Mouse (Mus musculus): Measurements from ENCODE around the gene Tesk2. TPM values are rescaled to one million over a fixed set of nuclear protein-coding genes. Genes with fewer than 3 reads are reported as not detected.

The Tesk2 gene
- total and polyA plus RNA-seq, 3 experiments = 3.5 to 7.0 (median 5.8) TPM

DNA sequence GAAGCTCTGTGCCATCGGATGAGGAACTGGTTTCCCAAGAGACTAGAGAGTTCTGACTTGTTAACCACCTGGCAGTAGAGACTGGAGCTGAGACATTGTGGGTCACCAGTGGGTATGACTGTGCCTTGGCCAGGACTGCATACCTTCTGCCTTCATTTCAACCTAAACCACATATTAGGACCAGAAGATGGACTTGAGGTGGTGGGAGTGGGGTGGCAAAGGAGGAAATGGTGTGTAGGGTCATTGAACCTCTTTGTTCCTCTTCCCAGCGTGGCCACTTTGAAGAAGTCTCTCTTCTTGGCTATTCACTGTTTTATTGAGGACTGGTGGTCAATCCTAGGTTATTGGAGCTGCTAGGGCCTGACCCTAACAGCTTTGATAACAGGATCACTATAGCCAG is 60.6 kb downstream of the Tesk2 start:
- Histone ChIP-seq H3K9ac (ENCODE audit: insufficient read depth, low read depth) (no peak overlapping the region), H3K4me1 (ENCODE audit: control insufficient read depth in 1 of 2, insufficient read depth in 2 of 2) (peaks cover 0 to 18% of the 10 kb centered on the region in 2 experiments; a peak in 2 of 4 replicates), H3K9me3 (replicated peaks; ENCODE audit: low read length) (peaks cover under 1% of the 10 kb centered on the region), H3K27me3 (replicated peaks) (no peaks in the 10 kb centered on the region), H3K36me3 (replicated peaks in 1 of 2; ENCODE audit: control insufficient read depth in 1 of 2, insufficient read depth in 1 of 2, low read length in 1 of 2) (no peaks in the 10 kb centered on the region), H3K79me2 (replicated peaks; ENCODE audit: control insufficient read depth, extremely low read depth, insufficient read depth, poor library complexity, severe bottlenecking) (no peaks in the 10 kb centered on the region), H3K4me3 (replicated peaks in 1 of 3; ENCODE audit: low read depth in 2 of 3, low read length in 2 of 3, poor library complexity in 1 of 3) (no peak overlapping the region), H3K4me2 (ENCODE audit: insufficient read depth, low read depth, poor library complexity, severe bottlenecking) (no peak overlapping the region), H3K27ac (ENCODE audit: insufficient read depth, low read depth) (no peak overlapping the region)
- TF ChIP-seq TBP (conservative IDR thresholded peaks at IDR 0.05; ENCODE audit: low read depth, low read length) (no peak), GABPA (IDR thresholded peaks at IDR 0.05; ENCODE audit: insufficient replicate concordance, low read depth, low read length) (no peak), ETS1 (conservative IDR thresholded peaks at IDR 0.05; ENCODE audit: low read depth, low read length) (no peak), CTCF (conservative IDR thresholded peaks at IDR 0.05 in 1 of 2, IDR thresholded peaks at IDR 0.05 in 1 of 2; ENCODE audit: low read depth in 2 of 2, low read length in 2 of 2) (no peak)
- DNase-seq (ENCODE audit: extremely low read depth) = peak; percentile 19
- dilution Hi-C loops (cut with MboI; ENCODE audit: extremely low pct_ligation_motif_present, extremely low pct_unique_long_range_greater_than_20kb, low sequenced_read_pairs) = no loop called here
- in situ Hi-C loops (cut with MboI; ENCODE audit: low pct_ligation_motif_present, low pct_unique_long_range_greater_than_20kb, low sequenced_read_pairs) = no loop called here

GRCm38 (mm10) chr4:116782171-116782570 is 61.4 kb downstream of the Tesk2 start:
- no peak overlapping the region for H3K4me2 ChIP-seq (ENCODE audit: insufficient read depth, low read depth, poor library complexity, severe bottlenecking)
- peaks cover 0 to 18% of the 10 kb centered on the region in 2 experiments; a peak in 2 of 4 replicates for H3K4me1 ChIP-seq (ENCODE audit: control insufficient read depth in 1 of 2, insufficient read depth in 2 of 2)
- TF ChIP-seq TCF12 (IDR thresholded peaks at IDR 0.05; ENCODE audit: low read depth, low read length) (no peak), JUN (IDR thresholded peaks at IDR 0.05; ENCODE audit: insufficient read depth, low read depth, low read length) (no peak), NELFE (IDR thresholded peaks at IDR 0.05; ENCODE audit: low read depth, low read length) (no peak), MYC (IDR thresholded peaks at IDR 0.05; ENCODE audit: low read depth, low read length) (no peak), TBP (conservative IDR thresholded peaks at IDR 0.05; ENCODE audit: low read depth, low read length) (no peak), CTCF (conservative IDR thresholded peaks at IDR 0.05 in 1 of 2, IDR thresholded peaks at IDR 0.05 in 1 of 2; ENCODE audit: low read depth in 2 of 2, low read length in 2 of 2) (no peak), ZNF384 (IDR thresholded peaks at IDR 0.05; ENCODE audit: low read depth, low read length) (no peak), ZKSCAN1 (IDR thresholded peaks at IDR 0.05; ENCODE audit: borderline replicate concordance, low read depth, low read length) (no peak), ZC3H11A (IDR thresholded peaks at IDR 0.05; ENCODE audit: low read depth, low read length) (no peak), PAX5 (IDR thresholded peaks at IDR 0.05; ENCODE audit: low read length) (no peak)
- in situ Hi-C loops (cut with MboI; ENCODE audit: low pct_ligation_motif_present, low pct_unique_long_range_greater_than_20kb, low sequenced_read_pairs) = no loop called here
- H3K79me2 ChIP-seq (replicated peaks; ENCODE audit: control insufficient read depth, extremely low read depth, insufficient read depth, poor library complexity, severe bottlenecking) = no peaks in the 10 kb centered on the region
- H3K4me3 ChIP-seq (replicated peaks in 1 of 3; ENCODE audit: low read depth in 2 of 3, low read length in 2 of 3, poor library complexity in 1 of 3) = no peak overlapping the region
- H3K9me3 ChIP-seq (replicated peaks; ENCODE audit: low read length) = peaks cover 3% of the 10 kb centered on the region
- H3K36me3 ChIP-seq (replicated peaks in 1 of 2; ENCODE audit: control insufficient read depth in 1 of 2, insufficient read depth in 1 of 2, low read length in 1 of 2) = no peaks in the 10 kb centered on the region
- H3K27me3 ChIP-seq (replicated peaks) = no peaks in the 10 kb centered on the region
- no peak for DNase-seq (ENCODE audit: extremely low read depth)
- dilution Hi-C loops (cut with MboI; ENCODE audit: extremely low pct_ligation_motif_present, extremely low pct_unique_long_range_greater_than_20kb, low sequenced_read_pairs) = no loop called here
- H3K9ac ChIP-seq (ENCODE audit: insufficient read depth, low read depth) = no peak overlapping the region
- no peak overlapping the region for H3K27ac ChIP-seq (ENCODE audit: insufficient read depth, low read depth)

DNA sequence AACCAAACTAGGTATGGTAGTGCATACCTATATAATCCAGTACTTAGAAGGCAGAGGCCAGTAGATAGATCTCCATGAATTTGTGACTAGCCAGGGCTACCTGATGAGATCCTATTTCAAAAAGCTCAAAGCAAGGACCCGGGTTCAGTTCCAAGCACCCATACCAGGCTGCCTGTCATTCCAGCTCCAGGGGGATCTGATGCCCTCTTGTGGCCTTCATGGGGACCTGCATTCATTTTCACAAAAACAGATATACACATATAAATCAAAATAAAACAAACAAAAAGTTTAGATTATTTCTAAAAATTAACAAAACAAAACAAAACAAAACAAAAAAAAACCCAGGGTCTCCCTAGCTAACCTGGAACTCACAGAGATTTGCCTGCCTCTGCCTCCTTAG is 65.8 kb downstream of the Tesk2 start:
- TF ChIP-seq CTCF (conservative IDR thresholded peaks at IDR 0.05 in 1 of 2, IDR thresholded peaks at IDR 0.05 in 1 of 2; ENCODE audit: low read depth in 2 of 2, low read length in 2 of 2) (peak; percentile 10 to 44; a peak in 2 of 4 replicates), RAD21 (IDR thresholded peaks at IDR 0.05; ENCODE audit: low read depth, low read length) (peak; percentile 20), SMC3 (IDR thresholded peaks at IDR 0.05; ENCODE audit: low read depth, low read length) (no peak; the same call in 1 of the 2 replicates), RCOR1 (conservative IDR thresholded peaks at IDR 0.05; ENCODE audit: low read depth, low read length) (no peak), POLR2A (IDR thresholded peaks at IDR 0.05; ENCODE audit: low read depth, low read length) (no peak), ZNF384 (IDR thresholded peaks at IDR 0.05; ENCODE audit: low read depth, low read length) (no peak), ETS1 (conservative IDR thresholded peaks at IDR 0.05; ENCODE audit: low read depth, low read length) (no peak), EP300 (IDR thresholded peaks at IDR 0.05; ENCODE audit: low read length) (no peak), MAX (IDR thresholded peaks at IDR 0.05; ENCODE audit: low read length) (no peak), JUN (IDR thresholded peaks at IDR 0.05; ENCODE audit: insufficient read depth, low read depth, low read length) (no peak), IRF4 (IDR thresholded peaks at IDR 0.05; ENCODE audit: low read depth, low read length) (no peak), MAFK (IDR thresholded peaks at IDR 0.05; ENCODE audit: insufficient replicate concordance, low read length) (no peak)
- peaks cover 0 to 12% of the 10 kb centered on the region in 2 experiments; a peak in 2 of 4 replicates for H3K4me1 ChIP-seq (ENCODE audit: control insufficient read depth in 1 of 2, insufficient read depth in 2 of 2)
- DNase-seq (ENCODE audit: extremely low read depth) = no peak
- H3K27me3 ChIP-seq (replicated peaks) = no peaks in the 10 kb centered on the region
- H3K9ac ChIP-seq (ENCODE audit: insufficient read depth, low read depth) = no peak overlapping the region
- peaks cover 3% of the 10 kb centered on the region for H3K9me3 ChIP-seq (replicated peaks; ENCODE audit: low read length)
- H3K4me2 ChIP-seq (ENCODE audit: insufficient read depth, low read depth, poor library complexity, severe bottlenecking) = no peak overlapping the region
- no peaks in the 10 kb centered on the region for H3K36me3 ChIP-seq (replicated peaks in 1 of 2; ENCODE audit: control insufficient read depth in 1 of 2, insufficient read depth in 1 of 2, low read length in 1 of 2)
- in situ Hi-C loops (cut with MboI; ENCODE audit: low pct_ligation_motif_present, low pct_unique_long_range_greater_than_20kb, low sequenced_read_pairs) (loop anchor here (5.0 kb wide), 1 partner anchor 69 kb away; no protein-coding TSS in a partner anchor), dilution Hi-C loops (cut with MboI; ENCODE audit: extremely low pct_ligation_motif_present, extremely low pct_unique_long_range_greater_than_20kb, low sequenced_read_pairs) (no loop called here)
- no peaks in the 10 kb centered on the region for H3K79me2 ChIP-seq (replicated peaks; ENCODE audit: control insufficient read depth, extremely low read depth, insufficient read depth, poor library complexity, severe bottlenecking)
- H3K27ac ChIP-seq (ENCODE audit: insufficient read depth, low read depth) = no peak overlapping the region
- no peak overlapping the region for H3K4me3 ChIP-seq (replicated peaks in 1 of 3; ENCODE audit: low read depth in 2 of 3, low read length in 2 of 3, poor library complexity in 1 of 3)
